Mouse (Mus musculus): Measurements from ENCODE around the gene Nell1.

DNA sequence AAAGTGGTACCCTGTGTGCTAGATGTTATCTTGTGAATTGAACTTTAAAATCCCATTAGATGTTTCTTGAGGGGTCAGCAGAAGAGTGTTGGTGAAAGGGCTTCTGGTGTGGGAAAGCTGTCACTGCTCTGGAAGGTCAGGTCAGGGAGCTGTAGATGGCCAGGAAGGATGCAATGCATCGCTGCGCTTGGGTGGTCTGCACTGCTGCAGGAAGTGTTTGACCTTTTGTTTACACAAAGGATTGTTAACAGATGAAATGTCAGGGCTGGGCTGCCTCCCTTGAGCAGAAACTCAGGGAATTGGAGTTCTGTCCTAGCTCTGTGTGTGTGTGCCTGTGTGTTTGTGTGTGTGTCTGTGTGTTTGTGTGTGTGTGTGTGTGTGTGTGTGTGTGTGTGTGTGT, 382.5 kb downstream of the Nell1 start:
- no peak for TF ChIP-seq CTCF (IDR thresholded peaks at IDR 0.05; ENCODE audit: borderline replicate concordance, insufficient read depth, low read length)
- no peak for TF ChIP-seq POLR2A (IDR thresholded peaks at IDR 0.05; ENCODE audit: low read depth, low read length)
